Mouse (Mus musculus): Measurements from ENCODE around the gene Atf3.

DNA sequence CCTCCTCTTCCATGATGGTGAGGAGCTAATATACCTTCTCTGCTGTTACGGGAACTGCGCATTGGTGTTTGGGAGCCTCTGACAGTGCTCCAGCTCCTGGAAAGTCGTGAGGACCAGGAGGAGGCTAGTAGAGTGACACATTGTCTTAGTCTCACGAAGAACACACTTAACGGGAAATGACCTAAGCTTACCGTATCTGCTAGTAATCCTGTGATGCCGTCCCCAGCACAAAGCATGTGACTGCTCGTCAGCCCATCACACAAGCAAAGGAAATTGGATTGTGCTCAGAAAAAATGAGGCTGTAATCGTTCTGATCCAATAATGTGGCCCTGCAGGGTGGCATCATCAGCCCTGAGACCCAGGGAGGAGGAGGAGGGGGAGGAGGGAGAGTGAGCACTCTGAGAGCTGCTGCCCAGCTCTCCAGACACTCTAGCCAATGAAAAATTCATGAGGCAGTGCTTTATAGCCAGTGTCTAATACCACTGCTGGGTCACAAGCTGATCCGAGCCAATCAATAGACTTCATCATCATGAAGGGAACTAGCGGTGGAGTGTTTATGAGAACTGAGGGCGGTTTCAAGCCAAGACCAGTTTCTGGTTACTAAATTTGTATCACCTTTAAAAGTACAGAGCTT lies 24.3 kb upstream of the Atf3 start:
- TF ChIP-seq CTCF (IDR thresholded peaks at IDR 0.05; ENCODE audit: low read depth, low read length) (no peak), POLR2A (IDR thresholded peaks at IDR 0.05; ENCODE audit: borderline replicate concordance, low read depth, low read length) (no peak)
